Mouse (Mus musculus) cerebellum, adult 2 months (tissue): ENCODE data around the gene Spats1.

ENCODE experiments used
- CTCF ChIP-seq: fragments of 200-500 bp; IDR thresholded peaks from 2 replicates; pipeline ENCODE4 v1.5.1; 2011; ENCODE audit warnings: low read depth, mild to moderate bottlenecking, control low read depth, low read length, moderate library complexity, borderline replicate concordance; ENCODE audit not compliant: insufficient read depth
- POLR2A ChIP-seq: fragments of 200-500 bp; IDR thresholded peaks from 2 replicates; pipeline ENCODE4 v1.6.1; 2011; ENCODE audit warnings: low read length, control low read depth, borderline replicate concordance; ENCODE audit not compliant: insufficient read depth

GRCm38 (mm10) chr17:45515806-45516205 is 40.6 kb upstream of the Spats1 start:
- TF ChIP-seq CTCF (no peak), POLR2A (no peak)
